Mouse (Mus musculus) spleen, adult 2 months (tissue): ENCODE data around the gene Tns4.

Source experiments
- CTCF ChIP-seq: fragments of 200-500 bp; IDR thresholded peaks from 2 replicates; pipeline ENCODE4 v1.5.1; 2011; ENCODE audit warnings: mild to moderate bottlenecking, inconsistent platforms; ENCODE audit not compliant: insufficient read depth, insufficient read length, insufficient replicate concordance; ENCODE audit errors: extremely low read depth
- POLR2A ChIP-seq: fragments of 200-500 bp; IDR thresholded peaks from 2 replicates; pipeline ENCODE4 v1.6.1; 2011; ENCODE audit warnings: low read depth, low read length, inconsistent platforms

DNA sequence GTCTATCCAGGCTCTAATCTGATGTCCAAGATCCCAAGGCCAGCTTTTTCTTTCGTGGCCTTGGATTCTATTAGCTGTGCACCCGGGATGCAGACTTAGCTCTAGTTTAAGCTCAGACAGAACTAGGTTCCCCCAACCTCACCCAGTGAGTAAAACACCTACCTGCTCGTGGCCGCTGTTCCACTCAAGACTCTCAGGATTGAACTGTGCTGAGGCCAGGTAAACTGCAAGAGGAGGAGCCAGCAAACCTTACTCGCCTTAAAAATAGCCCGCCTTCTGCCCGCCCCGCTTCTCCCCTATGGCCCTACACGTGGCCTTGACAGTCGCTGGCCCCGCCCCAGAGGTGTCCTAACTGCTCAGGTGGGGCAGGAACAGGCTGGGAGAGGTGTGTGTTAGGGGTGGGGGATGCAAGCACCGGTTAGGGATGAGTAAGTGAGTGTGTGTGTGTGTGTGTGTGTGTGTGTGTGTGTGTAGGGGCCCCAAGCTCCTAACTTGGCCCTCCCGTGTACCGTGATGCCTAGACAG lies at the start of gene Tns4:
- no peak for TF ChIP-seq CTCF
- TF ChIP-seq POLR2A = no peak
